Mouse (Mus musculus) forebrain, embryonic 15.5 days (tissue): ENCODE data around the gene Gstp1. TPM values are rescaled to one million over a fixed set of nuclear protein-coding genes. Genes with fewer than 3 reads are reported as not detected.

Source experiments
- ATAC-seq: fragments of 200-750 bp; cut with Nextera tagmentation; replicated peaks from 2 replicates; pipeline ENCODE4 v1.8.0; 2017; ENCODE audit warnings: mild to moderate bottlenecking, moderate TSS enrichment, moderate library complexity
- H3K27ac ChIP-seq: fragments of 300-500 bp; sonication (generic); replicated peaks from 2 replicates; pipeline ENCODE4 v1.5.1; 2015; ENCODE audit warnings: mild to moderate bottlenecking, inconsistent platforms
- H3K27me3 ChIP-seq: fragments of 300-500 bp; sonication (generic); 2 replicates; pipeline ENCODE4 v1.6.1; 2015; ENCODE audit warnings: inconsistent platforms
- H3K36me3 ChIP-seq: fragments of 300-500 bp; sonication (generic); 2 replicates; pipeline ENCODE4 v1.6.1; 2015; ENCODE audit warnings: mild to moderate bottlenecking, inconsistent platforms
- H3K4me1 ChIP-seq: fragments of 300-500 bp; sonication (generic); 2 replicates; pipeline ENCODE4 v1.6.1; 2015; ENCODE audit warnings: inconsistent platforms
- H3K4me2 ChIP-seq: fragments of 300-500 bp; sonication (generic); replicated peaks from 2 replicates; pipeline ENCODE4 v1.6.1; 2015; ENCODE audit warnings: mild to moderate bottlenecking, inconsistent platforms
- H3K4me3 ChIP-seq: fragments of 300-500 bp; sonication (generic); 2 replicates; pipeline ENCODE4 v1.5.1; 2015; ENCODE audit warnings: mild to moderate bottlenecking, inconsistent platforms
- H3K9ac ChIP-seq: fragments of 300-500 bp; sonication (generic); replicated peaks from 2 replicates; pipeline ENCODE4 v1.6.1; 2015; ENCODE audit warnings: mild to moderate bottlenecking, inconsistent platforms
- H3K9me3 ChIP-seq: fragments of 300-500 bp; sonication (generic); 2 replicates; pipeline ENCODE4 v1.6.1; 2016; ENCODE audit warnings: inconsistent platforms
- WGBS: fragments of 180-500 bp; shearing (Covaris S2); methylation state at CpG from one replicate; pipeline ENCODE4 v1.1.7; 2015; ENCODE audit warnings: mixed read lengths; 5-methylcytosine and 5-hydroxymethylcytosine counted together
- polyA plus RNA-seq: library from polyadenylated mRNA; unstranded; fragments of >200 nt; fragmentation: Nextera tagmentation; extraction: Ambion mirVana; gene quantifications from 2 replicates; pipeline ENCODE4 v1.2.1, GENCODE M21; 2015

Gstp1 gene
- polyA plus RNA-seq = 421 and 426 TPM in 2 replicates

GRCm38 (mm10) chr19:4037788-4038232 lies at the start of gene Gstp1:
Gene Gstp1, minus strand, starts transcription at chr19:4037985.
- H3K9ac ChIP-seq = peak within 1 kb of the TSS; percentile 62
- peaks cover 17% of the 10 kb centered on the region for H3K4me1 ChIP-seq
- H3K27me3 ChIP-seq = no peaks in the 10 kb centered on the region
- peak within 1 kb of the TSS; percentile 57 for H3K27ac ChIP-seq
- ATAC-seq = peak; percentile 85
- H3K9me3 ChIP-seq = no peaks in the 10 kb centered on the region
- H3K4me2 ChIP-seq = peak within 1 kb of the TSS; percentile 90
- no peaks in the 10 kb centered on the region for H3K36me3 ChIP-seq
- WGBS = under 1% methylated on average over 26 of the region's 26 CpGs
- H3K4me3 ChIP-seq = peak within 1 kb of the TSS; percentile 61

GRCm38 (mm10) chr19:4087090-4087489 lies 49.3 kb upstream of the Gstp1 start:
- no peak overlapping the region for H3K4me2 ChIP-seq
- no peaks in the 10 kb centered on the region for H3K4me1 ChIP-seq
- H3K9ac ChIP-seq = no peak overlapping the region
- no peaks in the 10 kb centered on the region for H3K9me3 ChIP-seq
- no peaks in the 10 kb centered on the region for H3K36me3 ChIP-seq
- no peak overlapping the region for H3K27ac ChIP-seq
- no peak overlapping the region for H3K4me3 ChIP-seq
- WGBS = 91% methylated on average over 5 of the region's 5 CpGs
- no peak for ATAC-seq
- no peaks in the 10 kb centered on the region for H3K27me3 ChIP-seq

- no peak for ATAC-seq
- no peak overlapping the region for H3K9ac ChIP-seq
- no peaks in the 10 kb centered on the region for H3K9me3 ChIP-seq
- H3K4me1 ChIP-seq = no peaks in the 10 kb centered on the region
- no peaks in the 10 kb centered on the region for H3K27me3 ChIP-seq
- H3K36me3 ChIP-seq = no peaks in the 10 kb centered on the region
- H3K27ac ChIP-seq = no peak overlapping the region
- H3K4me2 ChIP-seq = no peak overlapping the region
- no peak overlapping the region for H3K4me3 ChIP-seq
- 96% methylated on average over 15 of the region's 15 CpGs for WGBS
Measured at GRCm38 (mm10) chr19:4086156-4086555, 48.4 kb upstream of the Gstp1 start.

GRCm38 (mm10) chr19:4084984-4085383 lies 47.2 kb upstream of the Gstp1 start:
- no peaks in the 10 kb centered on the region for H3K4me1 ChIP-seq
- no peak overlapping the region for H3K9ac ChIP-seq
- no peak overlapping the region for H3K4me3 ChIP-seq
- no peaks in the 10 kb centered on the region for H3K27me3 ChIP-seq
- no peaks in the 10 kb centered on the region for H3K36me3 ChIP-seq
- no peak overlapping the region for H3K27ac ChIP-seq
- H3K4me2 ChIP-seq = no peak overlapping the region
- ATAC-seq = no peak
- WGBS = 94% methylated on average over 1 of the region's 1 CpGs
- H3K9me3 ChIP-seq = no peaks in the 10 kb centered on the region

- Histone ChIP-seq H3K4me1 (no peaks in the 10 kb centered on the region), H3K4me3 (no peak overlapping the region), H3K4me2 (no peak overlapping the region), H3K36me3 (no peaks in the 10 kb centered on the region), H3K9me3 (no peaks in the 10 kb centered on the region), H3K27ac (no peak overlapping the region), H3K9ac (no peak overlapping the region), H3K27me3 (no peaks in the 10 kb centered on the region)
- ATAC-seq = no peak
- WGBS = 36% methylated on average over 8 of the region's 8 CpGs
Measured at GRCm38 (mm10) chr19:4083826-4084225, 46.0 kb upstream of the Gstp1 start.

- no peaks in the 10 kb centered on the region for H3K4me1 ChIP-seq
- WGBS = 81% methylated on average over 7 of the region's 7 CpGs
Measured at GRCm38 (mm10) chr19:4083316-4083715, 45.5 kb upstream of the Gstp1 start.

GRCm38 (mm10) chr19:4082219-4082965 lies 44.6 kb upstream of the Gstp1 start:
- Histone ChIP-seq H3K27ac (no peak overlapping the region), H3K4me3 (no peak overlapping the region), H3K27me3 (no peaks in the 10 kb centered on the region), H3K36me3 (no peaks in the 10 kb centered on the region), H3K9me3 (no peaks in the 10 kb centered on the region), H3K4me2 (no peak overlapping the region), H3K4me1 (no peaks in the 10 kb centered on the region), H3K9ac (no peak overlapping the region)
- ATAC-seq = no peak
- WGBS = 84% methylated on average over 11 of the region's 11 CpGs

More at GRCm38 (mm10) chr19:4083316-4083715, 45.5 kb upstream of the Gstp1 start:
- H3K4me3 ChIP-seq = no peak overlapping the region
- no peak for ATAC-seq
- no peak overlapping the region for H3K9ac ChIP-seq
- no peaks in the 10 kb centered on the region for H3K27me3 ChIP-seq
- H3K27ac ChIP-seq = no peak overlapping the region
- H3K9me3 ChIP-seq = no peaks in the 10 kb centered on the region
- no peaks in the 10 kb centered on the region for H3K36me3 ChIP-seq
- H3K4me2 ChIP-seq = no peak overlapping the region

GRCm38 (mm10) chr19:4081394-4081793 lies 43.6 kb upstream of the Gstp1 start, which contains the start of gene Cabp2:
Gene Cabp2, plus strand, starts transcription at chr19:4081578.
- WGBS = 65% methylated on average over 3 of the region's 3 CpGs
- H3K36me3 ChIP-seq = no peaks in the 10 kb centered on the region
- H3K4me3 ChIP-seq = no peak within 1 kb of the TSS
- H3K4me2 ChIP-seq = no peak within 1 kb of the TSS
- no peaks in the 10 kb centered on the region for H3K4me1 ChIP-seq
- H3K9ac ChIP-seq = no peak within 1 kb of the TSS
- no peak within 1 kb of the TSS for H3K27ac ChIP-seq
- ATAC-seq = no peak
- no peaks in the 10 kb centered on the region for H3K27me3 ChIP-seq
- no peaks in the 10 kb centered on the region for H3K9me3 ChIP-seq

GRCm38 (mm10) chr19:4080511-4081009 lies 42.8 kb upstream of the Gstp1 start:
- H3K9me3 ChIP-seq = no peaks in the 10 kb centered on the region
- 65% methylated on average over 8 of the region's 8 CpGs for WGBS
- H3K9ac ChIP-seq = no peak overlapping the region
- no peaks in the 10 kb centered on the region for H3K36me3 ChIP-seq
- no peak overlapping the region for H3K27ac ChIP-seq
- H3K4me3 ChIP-seq = no peak overlapping the region
- H3K4me1 ChIP-seq = no peaks in the 10 kb centered on the region
- no peak overlapping the region for H3K4me2 ChIP-seq
- no peaks in the 10 kb centered on the region for H3K27me3 ChIP-seq
- no peak for ATAC-seq

GRCm38 (mm10) chr19:4079594-4079993 lies 41.8 kb upstream of the Gstp1 start:
- Histone ChIP-seq H3K4me3 (no peak overlapping the region), H3K27me3 (no peaks in the 10 kb centered on the region), H3K4me1 (no peaks in the 10 kb centered on the region), H3K4me2 (no peak overlapping the region), H3K27ac (no peak overlapping the region), H3K36me3 (no peaks in the 10 kb centered on the region), H3K9me3 (no peaks in the 10 kb centered on the region), H3K9ac (no peak overlapping the region)
- WGBS = 80% methylated on average over 1 of the region's 1 CpGs
- ATAC-seq = no peak

GRCm38 (mm10) chr19:4075531-4075930 lies 37.7 kb upstream of the Gstp1 start:
- no peaks in the 10 kb centered on the region for H3K27me3 ChIP-seq
- no peaks in the 10 kb centered on the region for H3K4me1 ChIP-seq
- no peak overlapping the region for H3K27ac ChIP-seq
- no peaks in the 10 kb centered on the region for H3K9me3 ChIP-seq
- H3K36me3 ChIP-seq = no peaks in the 10 kb centered on the region
- no peak overlapping the region for H3K9ac ChIP-seq
- 82% methylated on average over 1 of the region's 1 CpGs for WGBS
- no peak overlapping the region for H3K4me2 ChIP-seq
- ATAC-seq = no peak
- H3K4me3 ChIP-seq = no peak overlapping the region

GRCm38 (mm10) chr19:4072706-4073424 lies 35.1 kb upstream of the Gstp1 start:
- WGBS = 77% methylated on average over 6 of the region's 6 CpGs
- no peak for ATAC-seq
- no peaks in the 10 kb centered on the region for H3K4me1 ChIP-seq
- no peak overlapping the region for H3K4me3 ChIP-seq
- H3K9me3 ChIP-seq = no peaks in the 10 kb centered on the region
- H3K27me3 ChIP-seq = no peaks in the 10 kb centered on the region
- H3K27ac ChIP-seq = no peak overlapping the region
- no peak overlapping the region for H3K9ac ChIP-seq
- no peaks in the 10 kb centered on the region for H3K36me3 ChIP-seq
- no peak overlapping the region for H3K4me2 ChIP-seq
